Mouse (Mus musculus) kidney, embryonic 14.5 days (tissue): ENCODE data around the gene Gsc. TPM values are rescaled to one million over a fixed set of nuclear protein-coding genes. Genes with fewer than 3 reads are reported as not detected.

ENCODE experiments used
- polyA plus RNA-seq: library from polyadenylated mRNA; unstranded; fragments of >200 nt; fragmentation: Nextera tagmentation; extraction: Ambion mirVana; gene quantifications from 2 replicates; pipeline ENCODE4 v1.2.1, GENCODE M21; 2014

The Gsc gene
- polyA plus RNA-seq, 1 experiment from 2014 or later, result not detected

Other genes starting within 250 kb of the Gsc start
- gene Serpina3g, start 237.1 kb downstream of the Gsc start, polyA plus RNA-seq, result 6.2 and 7.1 TPM in 2 replicates
- 0.22 TPM in 1 of 2 replicates, not detected in the other for gene Serpina3i, start 210.2 kb downstream of the Gsc start, polyA plus RNA-seq
- gene Serpina3j, start 158.8 kb downstream of the Gsc start, polyA plus RNA-seq, result not detected in 2 replicates
- not detected in 2 replicates for gene Serpina3k, start 134.8 kb downstream of the Gsc start, polyA plus RNA-seq
- not detected in 2 replicates for gene Serpina3m, start 134.8 kb downstream of the Gsc start, polyA plus RNA-seq
- gene Serpina3n, start 66.6 kb downstream of the Gsc start, polyA plus RNA-seq, result not detected in 2 replicates